In genomic region chr11:35202332-35202731, GRCm38 (mm10) we compare ENCODE assay signal across 12 mouse cellular contexts.
"Had no signal": no experiment of that assay in that cellular context is flagged by ENCODE, and none has a peak within 500 bp of the region (broad histone marks: within the 10 kb centered on the region; RNA-seq: fewer than 3 reads in every experiment).

No protein-coding gene starts in this region.

- H3K4me1 ChIP-seq: megakaryocyte, embryonic 14.5 days had no signal

- H3K4me2 ChIP-seq: limb, embryonic 13.5 days; midbrain, embryonic 12.5 days; neural tube, embryonic 12.5 days had no signal

- H3K27me3 ChIP-seq: limb, embryonic 13.5 days; megakaryocyte, embryonic 14.5 days; neural tube, embryonic 12.5 days had no signal

- H3K9ac ChIP-seq: limb, embryonic 13.5 days; liver, embryonic 14.5 days; midbrain, embryonic 12.5 days; neural tube, embryonic 12.5 days had no signal

- H3K9me3 ChIP-seq: limb, embryonic 13.5 days; megakaryocyte, embryonic 14.5 days; midbrain, embryonic 12.5 days; neural tube, embryonic 12.5 days had no signal

- DNase-seq: kidney, adult 8-10 months; kidney, postnatal 25 days; lung, adult 18-20 months; right cerebral cortex, postnatal 14 days; thymus, postnatal 4 days had no signal

- H3K4me3 ChIP-seq: limb, embryonic 13.5 days; megakaryocyte, embryonic 14.5 days; midbrain, embryonic 12.5 days; neural tube, embryonic 12.5 days had no signal

- ATAC-seq: intestine, postnatal 0 days had no signal

- H3K27ac ChIP-seq: limb, embryonic 13.5 days; liver, embryonic 14.5 days; macrophage; midbrain, embryonic 12.5 days; neural tube, embryonic 12.5 days had no signal

- H3K36me3 ChIP-seq: limb, embryonic 13.5 days; midbrain, embryonic 12.5 days; neural tube, embryonic 12.5 days had no signal
